In genomic region chr6:119792562-119792961, GRCm38 (mm10) we compare ENCODE assay signal across 8 mouse cellular contexts. TPM values are rescaled to one million over a fixed set of nuclear protein-coding genes. Genes with fewer than 3 reads are reported as not detected.
DNase-seq lines count a peak whose midpoint lies in the region; ATAC-seq and TF ChIP-seq lines count a peak whose summit lies in the region.

No protein-coding gene starts in this region.

- no peak overlapping the region for H3K4me2 ChIP-seq in kidney, embryonic 16.5 days (replicated peaks; ENCODE audit: low read depth, low read length)
- no peak overlapping the region for H3K4me2 ChIP-seq in midbrain, embryonic 15.5 days

- ATAC-seq in kidney, embryonic 16.5 days (ENCODE audit: low FRiP score, low TSS enrichment): no peak
- ATAC-seq in midbrain, embryonic 15.5 days (replicated peaks): peak; percentile 54; the same call in 1 of the 2 replicates

- H3K4me1 ChIP-seq in kidney, embryonic 16.5 days (ENCODE audit: insufficient read depth, low read length): no peaks in the 10 kb centered on the region
- H3K4me1 ChIP-seq in midbrain, embryonic 15.5 days: no peaks in the 10 kb centered on the region
- H3K4me1 ChIP-seq in thymus, adult 2 months (replicated peaks; ENCODE audit: control insufficient read depth, insufficient read depth, low read length): no peaks in the 10 kb centered on the region

- H3K27me3 ChIP-seq in kidney, embryonic 16.5 days (ENCODE audit: insufficient read depth, low read length): no peaks in the 10 kb centered on the region
- H3K27me3 ChIP-seq in midbrain, embryonic 15.5 days (replicated peaks): no peaks in the 10 kb centered on the region
- H3K27me3 ChIP-seq in thymus, adult 2 months (ENCODE audit: control insufficient read depth, insufficient read depth, low read length): no peaks in the 10 kb centered on the region

- H3K36me3 ChIP-seq in kidney, embryonic 16.5 days (ENCODE audit: insufficient read depth, low read length): peaks cover 4% of the 10 kb centered on the region; the same call in 1 of the 2 replicates
- H3K36me3 ChIP-seq in midbrain, embryonic 15.5 days (replicated peaks): no peaks in the 10 kb centered on the region; the same call in 1 of the 2 replicates
- no peaks in the 10 kb centered on the region for H3K36me3 ChIP-seq in thymus, adult 2 months (ENCODE audit: control insufficient read depth, insufficient read depth, low read length)

- H3K4me3 ChIP-seq in kidney, embryonic 16.5 days (ENCODE audit: low read length): no peak overlapping the region
- H3K4me3 ChIP-seq in midbrain, embryonic 15.5 days: no peak overlapping the region
- no peak overlapping the region for H3K4me3 ChIP-seq in thymus, adult 2 months (ENCODE audit: control insufficient read depth, insufficient read depth, low read length)

- no peak overlapping the region for H3K9ac ChIP-seq in kidney, embryonic 16.5 days (replicated peaks; ENCODE audit: low read length)
- no peak overlapping the region for H3K9ac ChIP-seq in midbrain, embryonic 15.5 days

- no peak overlapping the region for H3K27ac ChIP-seq in kidney, embryonic 16.5 days (ENCODE audit: low read length)
- H3K27ac ChIP-seq in midbrain, embryonic 15.5 days: no peak overlapping the region
- H3K27ac ChIP-seq in thymus, adult 2 months (ENCODE audit: control insufficient read depth, insufficient read depth, low read length): no peak overlapping the region

- DNase-seq in kidney, adult 11 months: peak; percentile 14
- peak; percentile 69 for DNase-seq in MN1 (ENCODE audit: low spot score)
- peak; percentile 73 to 75 for DNase-seq in cerebellum, adult 18-20 months
- peak; percentile 14 to 16 for DNase-seq in gastrocnemius, adult 8-10 months (ENCODE audit: low spot score in 2 of 2)
- peak; percentile 28 to 46 for DNase-seq in layer of hippocampus, postnatal 36 days
- peak; percentile 66 for DNase-seq in thymus, adult 2 months

- 54% methylated on average over 2 of the region's 2 CpGs for WGBS in kidney, embryonic 16.5 days
- WGBS in midbrain, embryonic 15.5 days: 50% methylated on average over 2 of the region's 2 CpGs
- whole genome bisulfite sequencing in thymus, adult 2 months: 33% methylated on average over 2 of the region's 2 CpGs

- TF ChIP-seq POLR2A in thymus, adult 2 months (IDR thresholded peaks at IDR 0.05; ENCODE audit: control insufficient read depth, extremely low read depth, insufficient read depth, low read length, poor library complexity): no peak

- no peak for TF ChIP-seq CTCF in thymus, adult 2 months (IDR thresholded peaks at IDR 0.05; ENCODE audit: borderline replicate concordance, control insufficient read depth, extremely low read depth, insufficient read depth, low read length, poor library complexity)

- H3K9me3 ChIP-seq in kidney, embryonic 16.5 days (ENCODE audit: low read length): no peaks in the 10 kb centered on the region
- H3K9me3 ChIP-seq in midbrain, embryonic 15.5 days: no peaks in the 10 kb centered on the region

RNA-seq across cellular contexts. Expression of gene Erc1, which starts 55.4 kb away (rescaled TPM):
- 15.0 and 18.0 TPM in 2 replicates for polyA plus RNA-seq in kidney, embryonic 16.5 days (2015; fragmentation: Nextera tagmentation; extraction: Ambion mirVana)
- 10 to 100 TPM; 26.4 to 30.5 (median 29.5) TPM for total RNA-seq in gastrocnemius, adult 8-10 months (2022)
- 10 to 100 TPM; 56.7 to 62.8 TPM for total RNA-seq in layer of hippocampus, postnatal 36 days (2021)
- polyA plus RNA-seq in midbrain, embryonic 15.5 days (2015; fragmentation: Nextera tagmentation; extraction: Ambion mirVana): 56.6 and 58.9 TPM in 2 replicates
- polyA plus RNA-seq in thymus, adult 2 months (2012; rRNA removed): 8.4 and 8.5 TPM in 2 replicates

Comparison
In these comparisons a context has a peak if more than half of its experiments do, and no peak if none do; other contexts are left out.
1. DNase-seq: peak in every context shown above with its lines; median percentile 74 in cerebellum, adult 18-20 months; 69 in MN1; 66 in thymus, adult 2 months; 37 in layer of hippocampus, postnatal 36 days; 15 in gastrocnemius, adult 8-10 months; 14 in kidney, adult 11 months.